Mouse (Mus musculus) hindbrain, embryonic 15.5 days (tissue): ENCODE data around the gene Arid5b. TPM values are rescaled to one million over a fixed set of nuclear protein-coding genes. Genes with fewer than 3 reads are reported as not detected.
A peak's percentile ranks its signal among the peaks of the same experiment; 100 is the strongest.

Experiments used
- ATAC-seq: fragments of 200-750 bp; cut with Nextera tagmentation; 2 replicates; pipeline ENCODE4 v1.8.0; 2017; ENCODE audit warnings: low read depth, moderate number of reproducible peaks, moderate TSS enrichment; ENCODE audit not compliant: low FRiP score
- H3K27ac ChIP-seq: fragments of 300-500 bp; sonication (generic); replicated peaks from 2 replicates; pipeline ENCODE4 v1.5.1; 2015; ENCODE audit warnings: mild to moderate bottlenecking, inconsistent platforms
- H3K27me3 ChIP-seq: fragments of 300-500 bp; sonication (generic); 2 replicates; pipeline ENCODE4 v1.6.1; 2015; ENCODE audit warnings: control low read depth, inconsistent platforms
- H3K36me3 ChIP-seq: fragments of 300-500 bp; sonication (generic); 2 replicates; pipeline ENCODE4 v1.6.1; 2015; ENCODE audit warnings: control low read depth, inconsistent platforms
- H3K4me1 ChIP-seq: fragments of 300-500 bp; sonication (generic); replicated peaks from 2 replicates; pipeline ENCODE4 v1.6.1; 2015; ENCODE audit warnings: control low read depth, inconsistent platforms
- H3K4me2 ChIP-seq: fragments of 300-500 bp; sonication (generic); 2 replicates; pipeline ENCODE4 v1.6.1; 2015; ENCODE audit warnings: moderate library complexity, mild to moderate bottlenecking, inconsistent platforms
- H3K4me3 ChIP-seq: fragments of 300-500 bp; sonication (generic); 2 replicates; pipeline ENCODE4 v1.5.1; 2015; ENCODE audit warnings: mild to moderate bottlenecking, inconsistent platforms
- H3K9ac ChIP-seq: fragments of 300-500 bp; sonication (generic); 2 replicates; pipeline ENCODE4 v1.6.1; 2015; ENCODE audit warnings: inconsistent platforms
- H3K9me3 ChIP-seq: fragments of 300-500 bp; sonication (generic); 2 replicates; pipeline ENCODE4 v1.6.1; 2016; ENCODE audit warnings: control low read depth, inconsistent platforms
- WGBS: fragments of 180-500 bp; shearing (Covaris S2); methylation state at CpG from one replicate; pipeline ENCODE4 v1.1.7; 2015; 5-methylcytosine and 5-hydroxymethylcytosine counted together
- polyA plus RNA-seq: library from polyadenylated mRNA; unstranded; fragments of >200 nt; fragmentation: Nextera tagmentation; extraction: Ambion mirVana; gene quantifications from 2 replicates; pipeline ENCODE4 v1.2.1, GENCODE M21; 2015

The Arid5b gene
- polyA plus RNA-seq, 1 experiment from 2014 or later, result 17.4 TPM

GRCm38 (mm10) chr10:68061249-68061615, 217.3 kb downstream of the Arid5b start:
- Histone ChIP-seq H3K36me3 (no peaks in the 10 kb centered on the region), H3K4me3 (no peak overlapping the region), H3K9ac (no peak overlapping the region), H3K4me1 (peaks cover 24% of the 10 kb centered on the region), H3K27ac (peak overlapping the region; percentile 55; the same call in 1 of the 2 replicates), H3K4me2 (no peak overlapping the region), H3K9me3 (no peaks in the 10 kb centered on the region), H3K27me3 (no peaks in the 10 kb centered on the region)
- ATAC-seq, result no peak
- 32% methylated on average over 8 of the region's 8 CpGs for WGBS

GRCm38 (mm10) chr10:68060590-68061248, 217.8 kb downstream of the Arid5b start:
- 46% methylated on average over 16 of the region's 16 CpGs for WGBS
- Histone ChIP-seq H3K4me3 (no peak overlapping the region), H3K36me3 (no peaks in the 10 kb centered on the region), H3K27me3 (no peaks in the 10 kb centered on the region), H3K9ac (no peak overlapping the region), H3K9me3 (no peaks in the 10 kb centered on the region), H3K27ac (peak overlapping the region; percentile 55; the same call in 1 of the 2 replicates), H3K4me1 (peaks cover 24% of the 10 kb centered on the region), H3K4me2 (no peak overlapping the region)
- no peak for ATAC-seq

DNA sequence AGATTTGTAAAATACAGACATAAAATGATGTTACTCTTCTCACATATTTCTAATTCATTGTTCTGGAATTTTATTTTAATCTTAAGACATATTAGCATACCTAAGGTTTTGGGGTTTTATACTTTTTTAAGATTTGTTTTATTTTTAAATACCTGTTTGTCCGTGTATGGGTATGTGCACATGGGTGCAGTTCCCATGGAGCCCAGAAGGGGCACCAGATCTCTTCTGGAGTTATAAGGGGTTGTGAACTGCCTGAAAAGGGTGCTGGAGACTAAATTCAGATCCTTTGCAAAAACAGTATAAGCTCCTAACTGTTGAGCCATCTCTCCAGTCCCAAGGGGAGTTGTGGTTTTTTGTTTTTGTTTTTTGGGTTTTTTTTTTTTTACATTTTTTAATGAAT, 220.2 kb downstream of the Arid5b start:
- Histone ChIP-seq H3K9ac (no peak overlapping the region), H3K4me2 (no peak overlapping the region), H3K36me3 (no peaks in the 10 kb centered on the region), H3K27me3 (no peaks in the 10 kb centered on the region), H3K4me3 (no peak overlapping the region), H3K4me1 (peaks cover 10% of the 10 kb centered on the region), H3K27ac (no peak overlapping the region), H3K9me3 (no peaks in the 10 kb centered on the region)
- no peak for ATAC-seq
- 96% methylated on average over 1 of the region's 1 CpGs for WGBS

- Histone ChIP-seq H3K27me3 (no peaks in the 10 kb centered on the region), H3K36me3 (no peaks in the 10 kb centered on the region), H3K27ac (no peak overlapping the region), H3K9me3 (no peaks in the 10 kb centered on the region), H3K4me1 (peaks cover 10% of the 10 kb centered on the region), H3K9ac (no peak overlapping the region), H3K4me3 (no peak overlapping the region), H3K4me2 (no peak overlapping the region)
- no peak for ATAC-seq
- WGBS, result 93% methylated on average over 3 of the region's 3 CpGs
Observed at GRCm38 (mm10) chr10:68057841-68058240, 220.7 kb downstream of the Arid5b start.

- no peaks in the 10 kb centered on the region for H3K9me3 ChIP-seq
- H3K4me2 ChIP-seq, result no peak overlapping the region
- no peaks in the 10 kb centered on the region for H3K36me3 ChIP-seq
- H3K4me1 ChIP-seq, result no peaks in the 10 kb centered on the region
- no peak for ATAC-seq
- no peaks in the 10 kb centered on the region for H3K27me3 ChIP-seq
- no peak overlapping the region for H3K9ac ChIP-seq
- no peak overlapping the region for H3K4me3 ChIP-seq
- H3K27ac ChIP-seq, result no peak overlapping the region
- 95% methylated on average over 6 of the region's 6 CpGs for WGBS
Observed at GRCm38 (mm10) chr10:68054706-68055105, 223.8 kb downstream of the Arid5b start.

- no peak overlapping the region for H3K4me2 ChIP-seq
- no peaks in the 10 kb centered on the region for H3K27me3 ChIP-seq
- H3K4me1 ChIP-seq, result no peaks in the 10 kb centered on the region
- no peak overlapping the region for H3K4me3 ChIP-seq
- H3K9ac ChIP-seq, result no peak overlapping the region
- no peaks in the 10 kb centered on the region for H3K36me3 ChIP-seq
- WGBS, result 87% methylated on average over 5 of the region's 5 CpGs
- no peak overlapping the region for H3K27ac ChIP-seq
- H3K9me3 ChIP-seq, result no peaks in the 10 kb centered on the region
- no peak for ATAC-seq
Observed at GRCm38 (mm10) chr10:68054131-68054530, 224.4 kb downstream of the Arid5b start.

- no peaks in the 10 kb centered on the region for H3K36me3 ChIP-seq
- no peak overlapping the region for H3K4me3 ChIP-seq
- ATAC-seq, result no peak
- no peaks in the 10 kb centered on the region for H3K27me3 ChIP-seq
- WGBS, result 93% methylated on average over 8 of the region's 8 CpGs
- no peaks in the 10 kb centered on the region for H3K4me1 ChIP-seq
- H3K27ac ChIP-seq, result no peak overlapping the region
- H3K9ac ChIP-seq, result no peak overlapping the region
- no peak overlapping the region for H3K4me2 ChIP-seq
- no peaks in the 10 kb centered on the region for H3K9me3 ChIP-seq
Observed at GRCm38 (mm10) chr10:68052307-68052706, 226.2 kb downstream of the Arid5b start.

GRCm38 (mm10) chr10:68051316-68051933, 227.1 kb downstream of the Arid5b start:
- Histone ChIP-seq H3K4me2 (no peak overlapping the region), H3K27me3 (no peaks in the 10 kb centered on the region), H3K27ac (no peak overlapping the region), H3K4me1 (no peaks in the 10 kb centered on the region), H3K36me3 (no peaks in the 10 kb centered on the region), H3K4me3 (no peak overlapping the region), H3K9ac (no peak overlapping the region), H3K9me3 (no peaks in the 10 kb centered on the region)
- 85% methylated on average over 14 of the region's 14 CpGs for WGBS
- ATAC-seq, result no peak

GRCm38 (mm10) chr10:68050882-68051281, 227.7 kb downstream of the Arid5b start:
- Histone ChIP-seq H3K27ac (no peak overlapping the region), H3K27me3 (no peaks in the 10 kb centered on the region), H3K4me1 (no peaks in the 10 kb centered on the region), H3K9me3 (no peaks in the 10 kb centered on the region), H3K36me3 (no peaks in the 10 kb centered on the region), H3K4me3 (no peak overlapping the region), H3K9ac (no peak overlapping the region), H3K4me2 (no peak overlapping the region)
- ATAC-seq, result no peak
- 92% methylated on average over 13 of the region's 13 CpGs for WGBS

DNA sequence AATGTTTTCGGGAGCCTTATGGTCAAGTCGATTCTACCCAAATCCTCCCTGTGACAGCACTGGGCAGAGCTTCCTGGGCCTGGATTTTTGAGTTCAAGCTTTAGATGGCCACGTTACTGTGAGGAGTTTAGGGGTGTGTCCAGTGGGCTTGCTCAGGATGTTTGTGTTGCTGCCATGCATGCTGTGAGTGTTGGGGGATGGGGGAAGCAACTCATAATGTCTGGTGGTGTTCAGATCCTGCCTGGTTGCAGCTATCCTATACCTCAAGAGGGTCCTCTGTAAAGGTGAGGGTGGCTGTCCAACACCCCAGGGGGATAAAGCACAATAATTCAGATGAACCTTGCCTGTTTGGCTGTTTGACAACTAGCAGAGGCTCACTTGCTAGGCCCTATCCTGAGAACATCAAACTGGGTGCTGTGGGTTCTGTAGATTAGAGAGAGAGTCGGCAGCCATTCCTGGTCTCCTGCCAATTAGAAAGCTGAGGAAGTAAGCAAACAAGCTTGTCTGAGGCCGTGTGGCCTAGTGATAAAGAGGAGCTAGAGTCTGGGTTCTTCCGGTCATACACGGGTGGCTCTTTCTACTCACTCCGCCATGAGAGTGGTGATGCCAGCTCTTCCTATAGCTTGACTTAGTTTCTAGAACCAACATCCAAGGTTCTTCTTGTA, 229.8 kb downstream of the Arid5b start:
- no peaks in the 10 kb centered on the region for H3K9me3 ChIP-seq
- no peak overlapping the region for H3K4me2 ChIP-seq
- WGBS, result 88% methylated on average over 8 of the region's 8 CpGs

GRCm38 (mm10) chr10:68044864-68045263, 233.7 kb downstream of the Arid5b start:
- Histone ChIP-seq H3K36me3 (no peaks in the 10 kb centered on the region), H3K27ac (0 out of 2 replicates have a peak overlapping the region, but pooled peaks have one; percentile 37), H3K9me3 (no peaks in the 10 kb centered on the region), H3K27me3 (no peaks in the 10 kb centered on the region), H3K4me2 (no peak overlapping the region), H3K9ac (no peak overlapping the region), H3K4me1 (peaks cover 7% of the 10 kb centered on the region), H3K4me3 (no peak overlapping the region)
- no peak for ATAC-seq
- 33% methylated on average over 8 of the region's 8 CpGs for WGBS

More for the DNA sequence above, 229.8 kb downstream of the Arid5b start:
- Histone ChIP-seq H3K4me1 (peaks cover 4% of the 10 kb centered on the region; the same call in 1 of the 2 replicates), H3K36me3 (no peaks in the 10 kb centered on the region), H3K4me3 (no peak overlapping the region), H3K27ac (no peak overlapping the region), H3K27me3 (no peaks in the 10 kb centered on the region), H3K9ac (no peak overlapping the region)
- no peak for ATAC-seq

DNA sequence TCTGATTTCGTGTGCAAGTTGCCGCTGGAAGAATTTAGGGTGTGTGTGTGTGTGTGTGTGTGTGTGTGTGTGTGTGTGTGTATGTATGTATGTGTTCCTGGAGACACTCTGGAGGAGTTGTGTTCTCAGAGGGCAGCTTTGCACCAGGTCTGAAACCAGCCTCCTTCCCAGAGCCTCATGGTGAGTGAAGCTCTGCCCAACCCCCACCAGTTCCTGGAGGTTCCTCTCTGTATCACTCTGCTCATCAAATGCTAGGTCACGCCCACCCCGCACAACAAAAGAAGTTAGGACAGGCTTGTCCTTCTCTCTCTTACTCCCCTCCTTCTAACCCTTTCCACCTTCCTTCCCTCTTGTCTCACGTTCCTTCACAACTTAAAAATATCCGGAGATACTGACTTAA, 234.6 kb downstream of the Arid5b start:
- no peaks in the 10 kb centered on the region for H3K9me3 ChIP-seq

More for the DNA sequence above, 234.6 kb downstream of the Arid5b start:
- Histone ChIP-seq H3K27ac (no peak overlapping the region), H3K9ac (no peak overlapping the region), H3K4me2 (no peak overlapping the region), H3K4me1 (peaks cover 15% of the 10 kb centered on the region), H3K27me3 (no peaks in the 10 kb centered on the region), H3K4me3 (no peak overlapping the region), H3K36me3 (no peaks in the 10 kb centered on the region)
- 24% methylated on average over 6 of the region's 6 CpGs for WGBS
- peak; percentile 38; the same call in 1 of the 2 replicates for ATAC-seq
